Mouse (Mus musculus): Measurements from ENCODE around the gene Gns. TPM values are rescaled to one million over a fixed set of nuclear protein-coding genes. Genes with fewer than 3 reads are reported as not detected.

Gns gene
- total RNA-seq, 1 experiment from 2014 or later = 96.6 TPM

- no peak for ATAC-seq (ENCODE audit: extremely low read depth, insufficient number of reproducible peaks, low FRiP score, poor library complexity, severe bottlenecking)
These were observed 27.0 kb downstream of the Gns start for GRCm38 (mm10) chr10:121391901-121392300.

DNA sequence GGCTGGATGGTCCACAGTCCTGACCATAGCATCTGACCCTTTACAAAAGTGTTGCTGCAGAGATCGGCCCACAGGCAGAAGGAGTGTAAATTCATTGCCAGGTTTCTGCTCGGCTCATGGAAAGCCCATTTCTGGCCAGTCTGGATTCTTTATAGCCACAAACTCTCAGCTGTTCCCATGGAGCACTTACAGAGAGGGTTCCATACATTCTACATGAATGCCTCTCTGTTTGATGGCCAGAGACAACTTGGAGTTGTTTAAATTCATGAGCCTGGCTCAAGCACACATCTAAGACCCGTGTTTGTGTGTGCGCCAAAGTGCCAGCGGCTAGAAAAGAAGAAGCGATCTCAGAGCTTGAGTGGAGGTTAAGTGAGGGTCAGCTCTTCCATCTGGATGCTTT is 29.4 kb downstream of the Gns start:
- no peak for ATAC-seq (ENCODE audit: extremely low read depth, insufficient number of reproducible peaks, low FRiP score, poor library complexity, severe bottlenecking)

- ATAC-seq (ENCODE audit: extremely low read depth, insufficient number of reproducible peaks, low FRiP score, poor library complexity, severe bottlenecking) = no peak
These were observed 30.0 kb downstream of the Gns start for GRCm38 (mm10) chr10:121394789-121395325.

- ATAC-seq (ENCODE audit: extremely low read depth, insufficient number of reproducible peaks, low FRiP score, poor library complexity, severe bottlenecking) = no peak
These were observed 30.8 kb downstream of the Gns start for GRCm38 (mm10) chr10:121395542-121396176.

- ATAC-seq (ENCODE audit: extremely low read depth, insufficient number of reproducible peaks, low FRiP score, poor library complexity, severe bottlenecking) = no peak
These were observed 33.7 kb downstream of the Gns start for GRCm38 (mm10) chr10:121398599-121398998.

GRCm38 (mm10) chr10:121401005-121401404 is 36.1 kb downstream of the Gns start:
- ATAC-seq (ENCODE audit: extremely low read depth, insufficient number of reproducible peaks, low FRiP score, poor library complexity, severe bottlenecking) = no peak

GRCm38 (mm10) chr10:121403104-121403503 is 38.2 kb downstream of the Gns start:
- ATAC-seq (ENCODE audit: extremely low read depth, insufficient number of reproducible peaks, low FRiP score, poor library complexity, severe bottlenecking) = no peak

DNA sequence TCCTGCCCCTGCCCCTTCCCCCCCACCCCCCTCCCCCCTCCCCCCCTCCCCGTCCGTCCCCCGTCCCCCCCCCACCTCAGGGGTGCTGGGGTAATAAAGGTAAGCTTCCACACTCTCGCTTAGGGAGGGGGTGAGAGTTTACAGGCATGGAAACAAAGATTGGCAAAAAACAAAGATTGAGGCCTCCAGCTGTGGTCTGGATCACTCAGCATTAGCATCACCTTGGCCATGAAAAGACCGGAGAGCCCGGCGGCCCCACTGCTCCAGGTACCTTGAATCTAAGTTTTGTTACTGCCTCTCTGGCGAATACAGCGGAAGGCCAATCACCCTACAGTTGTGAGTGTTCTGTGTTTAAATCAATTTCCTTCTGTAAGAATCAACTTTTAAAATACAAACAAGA is 39.1 kb downstream of the Gns start:
- no peak for ATAC-seq (ENCODE audit: extremely low read depth, insufficient number of reproducible peaks, low FRiP score, poor library complexity, severe bottlenecking)

GRCm38 (mm10) chr10:121409717-121410116 is 44.8 kb downstream of the Gns start:
- peak; percentile 69; the same call in 1 of the 2 replicates for ATAC-seq (ENCODE audit: extremely low read depth, insufficient number of reproducible peaks, low FRiP score, poor library complexity, severe bottlenecking)

GRCm38 (mm10) chr10:121411721-121412455 is 47.0 kb downstream of the Gns start:
- no peak for ATAC-seq (ENCODE audit: extremely low read depth, insufficient number of reproducible peaks, low FRiP score, poor library complexity, severe bottlenecking)

DNA sequence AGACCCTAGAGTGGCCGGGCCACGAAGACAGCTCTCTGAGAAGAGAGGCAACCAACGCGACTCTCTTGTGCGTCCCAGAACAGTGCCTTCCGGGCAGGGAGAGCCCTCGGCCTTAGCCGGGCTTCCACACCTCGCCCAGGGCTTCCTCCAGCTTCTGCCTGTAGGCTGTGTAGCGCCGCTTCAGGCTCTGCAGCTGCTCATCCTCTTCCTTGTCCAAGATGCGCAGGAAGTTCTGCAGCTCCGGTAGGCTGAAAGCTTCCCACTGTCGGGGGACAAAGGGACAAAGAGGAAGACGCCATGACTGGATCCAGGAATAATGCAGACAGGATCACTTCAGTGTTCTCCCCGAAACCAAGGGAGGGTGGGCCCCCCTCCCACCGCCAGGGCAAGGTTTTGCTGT is 47.9 kb downstream of the Gns start:
- no peak for ATAC-seq (ENCODE audit: extremely low read depth, insufficient number of reproducible peaks, low FRiP score, poor library complexity, severe bottlenecking)

DNA sequence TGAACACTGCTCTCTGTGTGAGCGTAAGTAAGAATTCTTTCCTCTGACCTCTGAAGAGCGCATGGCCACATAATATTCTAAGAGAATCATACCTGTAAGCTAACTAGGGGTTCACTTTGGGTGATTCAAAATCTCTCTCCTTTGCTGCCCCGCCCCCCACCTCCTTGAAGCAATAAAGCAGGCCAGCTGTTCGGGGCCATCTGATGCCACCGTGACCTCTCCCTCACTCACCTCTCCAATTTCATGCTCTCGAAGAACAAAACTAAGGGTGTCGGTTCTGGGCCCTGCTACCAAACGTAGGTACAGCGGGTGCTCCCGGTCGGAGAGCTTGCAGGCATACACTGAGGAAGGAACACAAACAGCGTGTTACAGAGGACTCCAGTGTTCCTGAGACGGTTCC is 49.2 kb downstream of the Gns start:
- no peak for ATAC-seq (ENCODE audit: extremely low read depth, insufficient number of reproducible peaks, low FRiP score, poor library complexity, severe bottlenecking)

DNA sequence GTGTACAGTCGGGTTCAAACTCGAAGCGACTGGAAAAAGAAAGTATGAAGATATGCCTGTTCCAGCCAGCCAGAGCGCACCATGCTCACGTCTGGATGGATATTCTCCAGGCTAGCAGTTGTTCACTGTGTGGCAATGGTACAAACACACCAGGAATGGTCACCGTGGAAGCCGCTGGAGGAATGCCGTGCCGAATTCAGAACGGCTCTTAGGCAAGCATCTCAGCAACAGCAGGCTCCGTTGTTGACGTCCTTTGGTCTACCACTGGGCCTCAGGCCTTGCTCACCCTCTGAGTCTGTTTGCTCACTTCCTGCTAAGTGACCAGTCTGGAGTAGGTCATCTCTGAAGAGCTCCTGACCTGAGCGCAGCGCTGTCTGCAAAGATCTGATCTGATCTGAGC is 53.9 kb downstream of the Gns start:
- no peak for ATAC-seq (ENCODE audit: extremely low read depth, insufficient number of reproducible peaks, low FRiP score, poor library complexity, severe bottlenecking)

GRCm38 (mm10) chr10:121419640-121420470 is 55.0 kb downstream of the Gns start:
- ATAC-seq (ENCODE audit: extremely low read depth, insufficient number of reproducible peaks, low FRiP score, poor library complexity, severe bottlenecking) = peak; percentile 88

GRCm38 (mm10) chr10:121421023-121421422 is 56.1 kb downstream of the Gns start:
- ATAC-seq (ENCODE audit: extremely low read depth, insufficient number of reproducible peaks, low FRiP score, poor library complexity, severe bottlenecking) = no peak

DNA sequence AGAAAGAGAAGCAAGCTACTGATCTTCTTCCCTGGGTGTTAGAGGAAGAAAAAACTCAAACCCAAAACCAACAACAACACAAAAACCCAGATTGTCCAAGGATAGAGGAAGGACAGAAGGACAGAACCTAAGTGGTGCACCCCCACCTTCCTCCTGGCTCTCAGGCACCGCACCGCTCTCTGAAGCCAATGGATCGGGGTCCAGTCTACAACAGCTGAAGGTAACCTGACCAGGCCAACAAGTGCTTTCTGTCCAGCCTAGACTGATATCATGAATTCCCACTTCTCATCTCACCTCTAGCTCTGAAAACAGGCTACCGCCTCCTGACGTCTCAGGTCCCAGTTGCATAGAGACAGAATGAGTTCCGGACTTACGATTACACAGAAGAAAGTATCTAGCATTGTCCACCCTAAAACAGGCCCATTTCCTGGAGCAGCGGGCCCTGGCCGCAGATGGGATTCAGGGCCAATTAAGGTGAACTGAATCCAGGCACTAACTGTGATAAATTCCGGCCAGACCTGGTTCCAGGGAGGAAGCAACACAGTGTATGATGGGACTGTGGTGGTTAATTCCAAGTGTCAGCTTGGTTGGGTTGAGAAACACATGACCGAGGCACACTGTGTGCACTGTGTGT is 56.9 kb downstream of the Gns start:
- no peak for ATAC-seq (ENCODE audit: extremely low read depth, insufficient number of reproducible peaks, low FRiP score, poor library complexity, severe bottlenecking)

DNA sequence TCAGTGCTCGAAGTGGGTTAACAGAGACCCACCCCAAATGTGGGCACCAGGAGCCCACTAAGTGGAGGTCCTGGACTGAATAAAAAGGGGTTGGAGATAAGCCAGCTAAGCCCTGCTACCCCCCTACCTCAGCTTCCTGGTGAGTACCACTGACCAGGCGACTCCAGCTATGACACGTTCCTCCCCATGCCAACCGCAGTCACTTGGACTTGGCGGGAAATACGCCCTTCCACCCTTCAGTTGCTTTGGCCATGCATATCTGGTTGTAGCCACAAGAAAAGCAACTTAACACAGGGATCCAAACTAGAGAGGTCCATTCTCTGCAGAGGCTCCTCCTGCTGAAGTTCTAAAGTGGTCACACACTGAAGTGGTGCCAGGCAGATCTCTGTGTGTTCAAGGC is 57.4 kb downstream of the Gns start:
- no peak for ATAC-seq (ENCODE audit: extremely low read depth, insufficient number of reproducible peaks, low FRiP score, poor library complexity, severe bottlenecking)

DNA sequence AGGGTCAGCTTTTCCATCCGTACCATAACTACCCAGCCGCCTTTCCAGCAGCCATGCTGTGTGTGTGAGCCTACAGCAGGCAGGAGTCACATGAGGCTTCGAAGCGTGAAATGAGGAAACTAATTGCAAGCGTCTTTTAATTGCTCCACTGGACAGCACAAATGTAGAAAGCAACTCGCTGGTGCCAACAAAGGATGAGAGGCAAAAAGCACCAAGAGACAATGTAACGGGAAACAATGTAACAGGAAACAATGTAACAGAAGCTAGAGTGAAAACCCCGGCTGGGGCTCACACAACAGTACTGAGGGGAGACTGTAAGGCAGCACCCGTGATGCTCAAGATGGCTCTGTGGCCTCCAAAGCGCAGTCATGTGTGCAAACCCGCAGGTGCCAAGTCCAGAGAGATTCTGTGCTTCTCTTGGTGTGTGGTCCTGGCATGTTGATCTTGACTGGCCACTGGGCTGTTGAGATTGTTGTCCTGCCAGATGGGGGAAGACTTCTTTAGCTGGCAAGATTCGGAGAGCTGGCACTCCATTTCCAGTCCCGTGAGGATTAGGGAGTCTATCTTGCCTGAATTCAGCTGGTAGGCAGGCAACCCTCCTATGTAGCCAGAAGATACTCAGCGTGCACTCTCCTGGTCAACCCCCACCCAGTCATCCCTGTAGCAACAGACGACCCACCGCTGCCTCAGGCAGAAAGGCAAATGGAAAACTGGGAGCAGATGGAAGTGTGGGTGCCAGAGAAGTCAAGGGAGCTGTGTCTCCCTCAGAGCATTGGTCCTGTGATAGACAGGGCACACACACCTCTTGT is 58.9 kb downstream of the Gns start:
- peak; percentile 10; the same call in 1 of the 2 replicates for ATAC-seq (ENCODE audit: extremely low read depth, insufficient number of reproducible peaks, low FRiP score, poor library complexity, severe bottlenecking)
